Mouse (Mus musculus) small intestine, adult 2 months (tissue): ENCODE data around the gene Osbpl9.

Experiments
- CTCF ChIP-seq: fragments of 200-500 bp; IDR thresholded peaks from 2 replicates; pipeline ENCODE4 v1.5.1; 2012; ENCODE audit warnings: low read depth, mild to moderate bottlenecking, control low read depth, inconsistent platforms, low read length, moderate library complexity, mixed read lengths; ENCODE audit not compliant: insufficient replicate concordance, insufficient read length; ENCODE audit errors: extremely low read depth
- POLR2A ChIP-seq: fragments of 200-500 bp; IDR thresholded peaks from 2 replicates; pipeline ENCODE4 v1.6.1; 2012; ENCODE audit warnings: low read depth, mild to moderate bottlenecking, control low read depth, inconsistent platforms, low read length, moderate library complexity

DNA sequence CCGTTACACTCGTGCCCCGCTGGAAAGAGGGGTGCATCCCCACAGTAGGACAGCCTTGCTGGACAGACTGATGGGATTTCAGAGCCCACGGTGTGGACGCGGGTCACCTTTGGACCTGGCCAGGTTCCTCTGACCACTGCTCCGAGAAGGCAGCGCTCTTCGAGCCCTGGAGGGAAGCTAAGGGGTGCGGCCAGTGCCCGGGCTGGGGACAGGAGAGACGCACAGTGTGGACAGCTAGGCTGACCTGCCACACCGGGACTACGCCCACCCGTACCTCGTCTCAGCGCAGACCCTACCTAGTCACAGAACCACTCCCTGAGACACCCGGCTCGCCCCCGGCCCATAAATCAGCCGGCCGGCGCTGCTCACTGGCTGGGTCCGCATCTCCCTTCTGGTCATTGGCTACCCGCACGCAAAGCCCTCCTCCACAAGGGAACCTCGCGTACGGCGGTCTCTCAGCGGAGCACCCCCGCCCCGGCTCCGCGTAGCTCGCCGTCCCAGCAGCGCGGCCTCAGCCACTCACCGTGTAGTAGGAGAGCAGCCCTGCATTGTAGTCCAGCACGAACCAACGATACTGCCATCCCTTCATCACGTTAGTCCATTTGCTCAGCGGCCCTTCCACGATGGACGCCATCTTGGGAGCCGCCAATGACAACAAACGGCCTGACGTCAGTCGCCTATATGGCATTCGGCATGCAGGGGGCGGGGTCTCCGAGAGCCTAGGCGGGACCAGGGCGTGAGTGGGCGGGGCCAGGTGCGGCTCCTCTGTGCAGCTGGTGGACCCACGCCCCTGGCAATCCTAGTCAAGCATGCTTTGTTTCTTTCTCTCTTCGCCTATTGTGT lies at the start of gene Osbpl9:
- no peak for TF ChIP-seq CTCF
- peak; percentile 32 for TF ChIP-seq POLR2A
